Mouse (Mus musculus) liver, adult 2 months (tissue): ENCODE data around the gene Sgsm1. TPM values are rescaled to one million over a fixed set of nuclear protein-coding genes. Genes with fewer than 3 reads are reported as not detected.

ENCODE experiments used
- DNase-seq: peaks from one replicate; pipeline ENCODE4 v3.0.0-alpha.2; 2011; ENCODE audit warnings: low read depth, low spot score; ENCODE audit errors: extremely low read depth
- H3K27ac ChIP-seq: fragments of 200-500 bp; replicated peaks from 2 replicates; pipeline ENCODE4 v1.5.1; 2012; ENCODE audit warnings: low read depth, mild to moderate bottlenecking, control low read depth, inconsistent platforms, low read length; ENCODE audit not compliant: insufficient read depth
- H3K27me3 ChIP-seq: fragments of 200-500 bp; 2 replicates; pipeline ENCODE4 v1.6.1; 2012; ENCODE audit warnings: mild to moderate bottlenecking, moderate library complexity, low read length, inconsistent platforms; ENCODE audit not compliant: control insufficient read depth, insufficient read depth
- H3K36me3 ChIP-seq: fragments of 200-500 bp; 2 replicates; pipeline ENCODE4 v1.6.1; 2012; ENCODE audit warnings: low read length, inconsistent platforms; ENCODE audit not compliant: control insufficient read depth, insufficient read depth
- H3K4me1 ChIP-seq: fragments of 200-500 bp; 2 replicates; pipeline ENCODE4 v1.6.1; 2011; ENCODE audit warnings: low read length; ENCODE audit not compliant: control insufficient read depth, insufficient read depth
- H3K4me3 ChIP-seq: fragments of 200-500 bp; 2 replicates; pipeline ENCODE4 v1.5.1; 2011; ENCODE audit warnings: low read depth, mild to moderate bottlenecking, control low read depth, low read length, moderate library complexity; ENCODE audit not compliant: insufficient read depth
- H3K79me2 ChIP-seq: fragments of 200-500 bp; 2 replicates; pipeline ENCODE4 v1.6.1; 2012; ENCODE audit warnings: inconsistent platforms, mild to moderate bottlenecking, low read length, moderate library complexity; ENCODE audit not compliant: control insufficient read depth, insufficient read depth
- H3K9ac ChIP-seq: fragments of 200-500 bp; 2 replicates; pipeline ENCODE4 v1.6.1; 2012; ENCODE audit warnings: low read depth, mild to moderate bottlenecking, control low read depth, inconsistent platforms, low read length
- CTCF ChIP-seq: fragments of 200-500 bp; IDR thresholded peaks from 2 replicates; pipeline ENCODE4 v1.5.1; 2011; ENCODE audit warnings: low read depth, low read length, control low read depth
- POLR2A ChIP-seq: fragments of 200-500 bp; IDR thresholded peaks from 2 replicates; pipeline ENCODE4 v1.6.1; 2011; ENCODE audit warnings: low read length, control low read depth; ENCODE audit not compliant: insufficient read depth; ENCODE audit errors: extremely low read depth
- WGBS: fragments of 180-500 bp; shearing (Covaris S2); methylation state at CpG from one replicate; pipeline ENCODE4 v1.1.7; 2018; 5-methylcytosine and 5-hydroxymethylcytosine counted together
- polyA plus RNA-seq: library from polyadenylated mRNA; depleted of rRNA; stranded (reverse); fragments of >200 nt; gene quantifications from 2 replicates; pipeline ENCODE4 v1.2.3, GENCODE M21; 2012
- total RNA-seq: library from RNA; depleted of rRNA; stranded (reverse); fragments of >200 nt; gene quantifications from 2 replicates; pipeline ENCODE4 v1.2.3, GENCODE M21; 2014

Sgsm1 gene
- total and polyA plus RNA-seq, 2 experiments, result 1.5 to 5.1 TPM

GRCm38 (mm10) chr5:113218617-113219235 is 91.9 kb downstream of the Sgsm1 start:
- DNase-seq, result peak; percentile 80
- Histone ChIP-seq H3K9ac (peak overlapping the region; percentile 50), H3K36me3 (no peaks in the 10 kb centered on the region), H3K4me1 (peaks cover 36% of the 10 kb centered on the region), H3K4me3 (peak overlapping the region; percentile 43), H3K79me2 (peaks cover 23% of the 10 kb centered on the region), H3K27ac (peak overlapping the region; percentile 88), H3K27me3 (no peaks in the 10 kb centered on the region)
- TF ChIP-seq CTCF (no peak), POLR2A (no peak)
- 10% methylated on average over 17 of the region's 17 CpGs for WGBS

GRCm38 (mm10) chr5:113217076-113217475 is 93.5 kb downstream of the Sgsm1 start:
- Histone ChIP-seq H3K27ac (peak overlapping the region; percentile 62), H3K79me2 (peaks cover 26% of the 10 kb centered on the region), H3K4me1 (peaks cover 40% of the 10 kb centered on the region), H3K4me3 (peak overlapping the region; percentile 3; the same call in 1 of the 2 replicates), H3K9ac (no peak overlapping the region), H3K36me3 (no peaks in the 10 kb centered on the region), H3K27me3 (no peaks in the 10 kb centered on the region)
- DNase-seq, result peak; percentile 64
- no peak for TF ChIP-seq CTCF
- no peak for TF ChIP-seq POLR2A
- 30% methylated on average over 12 of the region's 12 CpGs for WGBS

DNA sequence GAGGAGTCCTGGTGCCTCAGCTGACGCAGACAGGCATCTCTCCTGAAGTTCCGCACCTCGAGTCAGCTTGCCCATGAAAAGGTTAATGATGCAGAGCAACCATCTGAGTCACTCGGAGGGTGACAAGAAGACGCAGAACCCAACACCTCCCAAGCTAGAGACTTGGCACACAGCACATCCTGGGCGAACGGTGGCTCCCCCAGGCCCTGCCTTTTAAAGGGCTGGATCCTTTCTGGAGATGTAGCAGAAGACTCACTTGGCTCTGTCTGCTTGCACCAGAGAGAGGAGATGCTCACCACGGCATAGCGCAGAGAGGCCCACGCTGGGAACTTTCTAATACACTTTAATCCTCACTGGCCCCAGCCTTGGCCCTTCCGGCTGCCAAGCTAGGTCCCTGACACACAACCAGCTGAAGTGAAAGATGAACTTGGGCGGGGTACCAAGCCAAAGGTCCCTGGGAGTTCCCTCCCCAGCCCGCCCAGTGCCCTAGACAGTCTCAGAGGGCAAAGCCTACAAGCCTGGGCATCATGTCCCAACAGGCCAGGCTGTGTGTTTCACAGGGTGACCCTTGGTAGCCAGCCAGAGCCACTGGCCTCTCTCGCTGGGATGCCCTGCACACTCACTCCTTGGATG is 94.1 kb downstream of the Sgsm1 start:
- H3K4me1 ChIP-seq, result peaks cover 44% of the 10 kb centered on the region
- no peaks in the 10 kb centered on the region for H3K36me3 ChIP-seq
- peak; percentile 98 for DNase-seq
- peak overlapping the region; percentile 62 for H3K27ac ChIP-seq
- 0 out of 2 replicates have a peak overlapping the region, but pooled peaks have one; percentile 2 for H3K9ac ChIP-seq
- no peak for TF ChIP-seq CTCF
- TF ChIP-seq POLR2A, result no peak
- 28% methylated on average over 14 of the region's 14 CpGs for WGBS
- peaks cover 29% of the 10 kb centered on the region for H3K79me2 ChIP-seq
- H3K4me3 ChIP-seq, result no peak overlapping the region
- H3K27me3 ChIP-seq, result no peaks in the 10 kb centered on the region

GRCm38 (mm10) chr5:113215610-113216011 is 95.0 kb downstream of the Sgsm1 start:
- Histone ChIP-seq H3K27ac (peak overlapping the region; percentile 53; the same call in 1 of the 2 replicates), H3K36me3 (no peaks in the 10 kb centered on the region), H3K4me1 (peaks cover 46% of the 10 kb centered on the region), H3K4me3 (no peak overlapping the region), H3K27me3 (no peaks in the 10 kb centered on the region), H3K79me2 (peaks cover 37% of the 10 kb centered on the region), H3K9ac (no peak overlapping the region)
- TF ChIP-seq POLR2A, result no peak
- TF ChIP-seq CTCF, result no peak
- no peak for DNase-seq
- WGBS, result 87% methylated on average over 9 of the region's 9 CpGs

GRCm38 (mm10) chr5:113214455-113214854 is 96.1 kb downstream of the Sgsm1 start:
- H3K27me3 ChIP-seq, result no peaks in the 10 kb centered on the region
- H3K36me3 ChIP-seq, result no peaks in the 10 kb centered on the region
- peaks cover 40% of the 10 kb centered on the region for H3K79me2 ChIP-seq
- TF ChIP-seq CTCF, result no peak
- TF ChIP-seq POLR2A, result no peak
- H3K4me1 ChIP-seq, result peaks cover 44% of the 10 kb centered on the region
- WGBS, result 55% methylated on average over 11 of the region's 11 CpGs
- no peak overlapping the region for H3K4me3 ChIP-seq
- no peak overlapping the region for H3K27ac ChIP-seq
- DNase-seq, result no peak
- no peak overlapping the region for H3K9ac ChIP-seq

- Histone ChIP-seq H3K9ac (no peak overlapping the region), H3K79me2 (peaks cover 40% of the 10 kb centered on the region), H3K27me3 (no peaks in the 10 kb centered on the region), H3K4me3 (no peak overlapping the region), H3K36me3 (no peaks in the 10 kb centered on the region), H3K4me1 (peaks cover 43% of the 10 kb centered on the region), H3K27ac (no peak overlapping the region)
- no peak for DNase-seq
- 54% methylated on average over 8 of the region's 8 CpGs for WGBS
- no peak for TF ChIP-seq CTCF
- no peak for TF ChIP-seq POLR2A
Measured at GRCm38 (mm10) chr5:113214041-113214440, 96.5 kb downstream of the Sgsm1 start.
